Mouse (Mus musculus): ENCODE results near the gene Lpp. TPM values are rescaled to one million over a fixed set of nuclear protein-coding genes. Genes with fewer than 3 reads are reported as not detected.

Gene Lpp
- polyA plus RNA-seq, 1 experiment from 2014 or later: 69.5 TPM

- H3K4me1 ChIP-seq: no peaks in the 10 kb centered on the region
- H3K4me2 ChIP-seq: no peak overlapping the region
- H3K4me3 ChIP-seq (replicated peaks): no peak overlapping the region
- ATAC-seq (ENCODE audit: insufficient read depth, low FRiP score, low read depth): no peak
- no peak overlapping the region for H3K27ac ChIP-seq
- H3K27me3 ChIP-seq (replicated peaks): no peaks in the 10 kb centered on the region
- no peak overlapping the region for H3K9ac ChIP-seq
- WGBS: 69% methylated on average over 7 of the region's 7 CpGs
- H3K36me3 ChIP-seq: no peaks in the 10 kb centered on the region
- H3K9me3 ChIP-seq: no peaks in the 10 kb centered on the region
Measured at GRCm38 (mm10) chr16:24780545-24780944, 387.2 kb downstream of the Lpp start.

GRCm38 (mm10) chr16:24781922-24782321 lies 388.6 kb downstream of the Lpp start:
- no peaks in the 10 kb centered on the region for H3K9me3 ChIP-seq
- no peak overlapping the region for H3K4me2 ChIP-seq
- H3K9ac ChIP-seq: no peak overlapping the region
- H3K36me3 ChIP-seq: no peaks in the 10 kb centered on the region
- 65% methylated on average over 3 of the region's 3 CpGs for WGBS
- H3K27ac ChIP-seq: no peak overlapping the region
- H3K4me3 ChIP-seq (replicated peaks): no peak overlapping the region
- no peaks in the 10 kb centered on the region for H3K4me1 ChIP-seq
- H3K27me3 ChIP-seq (replicated peaks): no peaks in the 10 kb centered on the region
- ATAC-seq (ENCODE audit: insufficient read depth, low FRiP score, low read depth): no peak

DNA sequence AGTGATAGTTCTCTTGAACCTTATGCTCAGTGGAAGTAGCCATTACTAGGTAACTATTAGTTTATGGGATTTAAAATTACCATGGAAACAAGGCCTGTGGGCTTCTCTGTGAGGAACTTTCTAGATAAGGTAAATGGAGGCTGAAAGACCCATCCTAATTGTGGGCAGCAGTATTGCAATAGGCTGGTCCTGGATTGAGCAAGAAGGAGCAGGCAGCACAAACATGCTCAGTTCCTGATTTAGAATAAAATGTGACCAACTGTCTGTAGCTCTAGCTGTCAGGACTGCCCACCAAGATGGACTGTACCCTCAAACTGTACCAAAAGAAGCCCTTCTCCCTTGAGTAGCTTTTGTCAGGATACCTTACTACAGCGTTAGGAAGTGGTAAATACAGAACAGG lies 392.3 kb downstream of the Lpp start:
- ATAC-seq (ENCODE audit: insufficient read depth, low FRiP score, low read depth): no peak
- H3K4me3 ChIP-seq (replicated peaks): no peak overlapping the region
- no peaks in the 10 kb centered on the region for H3K36me3 ChIP-seq
- no peaks in the 10 kb centered on the region for H3K4me1 ChIP-seq
- no peak overlapping the region for H3K27ac ChIP-seq
- H3K4me2 ChIP-seq: no peak overlapping the region
- 84% methylated on average over 1 of the region's 1 CpGs for WGBS
- H3K9me3 ChIP-seq: no peaks in the 10 kb centered on the region
- no peak overlapping the region for H3K9ac ChIP-seq
- H3K27me3 ChIP-seq (replicated peaks): no peaks in the 10 kb centered on the region

- Histone ChIP-seq H3K27me3 (replicated peaks) (no peaks in the 10 kb centered on the region), H3K9me3 (no peaks in the 10 kb centered on the region), H3K4me3 (replicated peaks) (no peak overlapping the region), H3K4me2 (no peak overlapping the region), H3K27ac (no peak overlapping the region), H3K36me3 (no peaks in the 10 kb centered on the region), H3K4me1 (no peaks in the 10 kb centered on the region), H3K9ac (no peak overlapping the region)
- WGBS: 69% methylated on average over 3 of the region's 3 CpGs
- ATAC-seq (ENCODE audit: insufficient read depth, low FRiP score, low read depth): no peak
Measured at GRCm38 (mm10) chr16:24788973-24789372, 395.7 kb downstream of the Lpp start.

- Histone ChIP-seq H3K9ac (no peak overlapping the region), H3K4me2 (no peak overlapping the region), H3K9me3 (no peaks in the 10 kb centered on the region), H3K4me1 (no peaks in the 10 kb centered on the region), H3K36me3 (no peaks in the 10 kb centered on the region), H3K27me3 (replicated peaks) (no peaks in the 10 kb centered on the region), H3K27ac (no peak overlapping the region), H3K4me3 (replicated peaks) (no peak overlapping the region)
- no peak for ATAC-seq (ENCODE audit: insufficient read depth, low FRiP score, low read depth)
- WGBS: 82% methylated on average over 1 of the region's 1 CpGs
Measured at GRCm38 (mm10) chr16:24791387-24791786, 398.1 kb downstream of the Lpp start.

- Histone ChIP-seq H3K9ac (no peak overlapping the region), H3K27ac (no peak overlapping the region), H3K27me3 (replicated peaks) (no peaks in the 10 kb centered on the region), H3K36me3 (no peaks in the 10 kb centered on the region), H3K9me3 (no peaks in the 10 kb centered on the region), H3K4me3 (replicated peaks) (no peak overlapping the region), H3K4me2 (no peak overlapping the region), H3K4me1 (no peaks in the 10 kb centered on the region)
- no peak for ATAC-seq (ENCODE audit: insufficient read depth, low FRiP score, low read depth)
- WGBS: 81% methylated on average over 4 of the region's 4 CpGs
Measured at GRCm38 (mm10) chr16:24791984-24792383, 398.7 kb downstream of the Lpp start.

GRCm38 (mm10) chr16:24792836-24793235 lies 399.5 kb downstream of the Lpp start:
- no peak overlapping the region for H3K4me2 ChIP-seq
- no peaks in the 10 kb centered on the region for H3K4me1 ChIP-seq
- H3K27ac ChIP-seq: no peak overlapping the region
- no peaks in the 10 kb centered on the region for H3K36me3 ChIP-seq
- H3K9ac ChIP-seq: no peak overlapping the region
- no peaks in the 10 kb centered on the region for H3K9me3 ChIP-seq
- H3K27me3 ChIP-seq (replicated peaks): no peaks in the 10 kb centered on the region
- 85% methylated on average over 4 of the region's 4 CpGs for WGBS
- H3K4me3 ChIP-seq (replicated peaks): no peak overlapping the region
- ATAC-seq (ENCODE audit: insufficient read depth, low FRiP score, low read depth): no peak

- no peaks in the 10 kb centered on the region for H3K9me3 ChIP-seq
- H3K27ac ChIP-seq: no peak overlapping the region
Measured at GRCm38 (mm10) chr16:24794665-24795064, 401.4 kb downstream of the Lpp start.

DNA sequence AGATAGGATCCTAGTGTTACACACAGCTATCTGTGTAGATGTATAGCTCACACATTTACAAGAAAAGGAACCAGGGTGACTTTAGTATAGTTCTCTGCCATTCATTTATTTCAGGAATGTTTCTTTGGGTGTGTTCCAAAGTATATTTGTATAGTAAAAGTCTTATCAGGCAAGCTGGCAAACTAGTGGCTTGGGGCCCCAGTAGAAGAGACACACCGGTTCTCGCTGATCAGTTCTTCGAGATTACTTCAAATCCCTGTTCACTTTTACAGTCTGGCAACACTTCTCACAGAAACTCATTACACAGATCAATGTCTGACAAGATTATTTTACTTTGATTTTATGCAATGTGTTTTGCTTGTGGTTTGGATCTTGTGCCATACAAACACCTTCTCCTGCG lies 408.0 kb downstream of the Lpp start:
- no peaks in the 10 kb centered on the region for H3K36me3 ChIP-seq
- H3K27ac ChIP-seq: no peak overlapping the region
- no peaks in the 10 kb centered on the region for H3K4me1 ChIP-seq
- no peaks in the 10 kb centered on the region for H3K27me3 ChIP-seq (replicated peaks)
- WGBS: 56% methylated on average over 4 of the region's 4 CpGs
- H3K4me2 ChIP-seq: no peak overlapping the region
- H3K9me3 ChIP-seq: no peaks in the 10 kb centered on the region
- ATAC-seq (ENCODE audit: insufficient read depth, low FRiP score, low read depth): peak; percentile 22; the same call in 1 of the 2 replicates
- no peak overlapping the region for H3K4me3 ChIP-seq (replicated peaks)
- H3K9ac ChIP-seq: no peak overlapping the region

More at GRCm38 (mm10) chr16:24794665-24795064, 401.4 kb downstream of the Lpp start:
- 58% methylated on average over 2 of the region's 2 CpGs for WGBS
- no peak for ATAC-seq (ENCODE audit: insufficient read depth, low FRiP score, low read depth)
- Histone ChIP-seq H3K27me3 (replicated peaks) (no peaks in the 10 kb centered on the region), H3K4me3 (replicated peaks) (no peak overlapping the region), H3K4me1 (no peaks in the 10 kb centered on the region), H3K36me3 (no peaks in the 10 kb centered on the region), H3K4me2 (no peak overlapping the region), H3K9ac (no peak overlapping the region)

DNA sequence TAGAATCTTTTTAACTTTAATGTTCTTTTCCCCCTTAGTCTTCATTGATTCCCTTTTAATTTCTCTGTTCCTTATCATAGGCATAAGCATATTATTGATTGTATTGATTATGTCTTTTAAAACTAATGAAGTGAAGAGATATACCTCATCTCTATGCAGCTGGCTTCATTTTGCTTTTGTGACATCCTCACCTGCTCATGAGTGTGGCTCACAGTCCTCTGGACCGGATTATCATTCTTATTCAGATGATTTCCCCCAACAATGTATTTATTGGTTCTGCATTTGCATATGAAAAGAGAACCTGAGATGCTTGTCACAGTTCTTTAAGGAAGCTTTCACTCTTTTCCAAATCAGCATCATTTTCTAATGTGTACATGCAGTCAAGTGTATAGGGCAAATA lies 408.5 kb downstream of the Lpp start:
- H3K27me3 ChIP-seq (replicated peaks): no peaks in the 10 kb centered on the region
- WGBS: 76% methylated on average over 1 of the region's 1 CpGs
- no peak for ATAC-seq (ENCODE audit: insufficient read depth, low FRiP score, low read depth)
- no peak overlapping the region for H3K9ac ChIP-seq
- no peak overlapping the region for H3K27ac ChIP-seq
- no peaks in the 10 kb centered on the region for H3K4me1 ChIP-seq
- H3K36me3 ChIP-seq: no peaks in the 10 kb centered on the region
- H3K9me3 ChIP-seq: no peaks in the 10 kb centered on the region
- H3K4me3 ChIP-seq (replicated peaks): no peak overlapping the region
- H3K4me2 ChIP-seq: no peak overlapping the region

DNA sequence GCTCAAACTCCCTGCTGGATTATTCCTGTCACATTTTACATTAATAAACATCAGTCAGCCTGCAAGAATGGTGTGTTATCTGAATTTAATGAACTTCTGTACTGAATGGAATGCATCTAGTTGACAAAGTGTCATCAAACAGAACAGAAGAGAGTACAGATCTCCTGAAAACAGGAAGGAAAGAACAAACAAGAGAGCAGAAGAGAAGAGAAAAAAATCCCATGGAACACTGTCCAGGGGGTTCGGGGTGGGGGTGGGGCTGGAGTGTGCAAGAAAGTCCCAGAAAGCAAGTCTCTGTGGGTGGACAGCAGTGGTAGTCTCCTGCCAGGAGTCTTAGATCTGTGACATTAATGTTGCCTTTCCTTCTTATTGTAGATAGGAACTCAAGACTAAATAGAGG lies 412.8 kb downstream of the Lpp start:
- Histone ChIP-seq H3K9me3 (no peaks in the 10 kb centered on the region), H3K4me1 (no peaks in the 10 kb centered on the region), H3K4me3 (replicated peaks) (no peak overlapping the region), H3K4me2 (no peak overlapping the region), H3K27ac (no peak overlapping the region), H3K36me3 (no peaks in the 10 kb centered on the region), H3K9ac (no peak overlapping the region), H3K27me3 (replicated peaks) (no peaks in the 10 kb centered on the region)
- 75% methylated on average over 1 of the region's 1 CpGs for WGBS
- ATAC-seq (ENCODE audit: insufficient read depth, low FRiP score, low read depth): no peak

DNA sequence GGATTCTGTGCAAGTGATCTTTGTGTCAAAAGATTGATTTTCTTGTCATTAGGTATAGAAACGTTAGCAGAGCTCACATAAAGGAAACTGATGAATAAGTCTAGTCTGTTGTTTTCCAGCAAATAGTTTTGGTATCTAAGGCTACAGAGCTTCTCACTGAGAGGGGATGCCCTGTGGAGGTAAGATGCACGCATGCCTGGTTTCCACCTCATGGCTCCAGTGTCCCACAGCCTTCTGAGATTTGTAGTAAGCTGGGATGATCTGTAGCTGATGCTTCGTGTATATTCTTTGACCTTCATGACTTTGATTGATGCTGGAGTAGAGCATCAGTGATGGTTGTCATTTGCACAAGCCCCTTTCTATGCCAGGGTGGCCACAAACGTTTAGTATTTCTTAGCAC lies 414.3 kb downstream of the Lpp start:
- H3K9ac ChIP-seq: no peak overlapping the region
- no peaks in the 10 kb centered on the region for H3K9me3 ChIP-seq
- no peaks in the 10 kb centered on the region for H3K4me1 ChIP-seq
- WGBS: 45% methylated on average over 4 of the region's 4 CpGs
- H3K36me3 ChIP-seq: no peaks in the 10 kb centered on the region
- no peak overlapping the region for H3K4me2 ChIP-seq
- no peak for ATAC-seq (ENCODE audit: insufficient read depth, low FRiP score, low read depth)
- H3K27ac ChIP-seq: no peak overlapping the region
- no peaks in the 10 kb centered on the region for H3K27me3 ChIP-seq (replicated peaks)
- no peak overlapping the region for H3K4me3 ChIP-seq (replicated peaks)

GRCm38 (mm10) chr16:24809811-24810210 lies 416.5 kb downstream of the Lpp start:
- ATAC-seq (ENCODE audit: insufficient read depth, low FRiP score, low read depth): no peak
- Histone ChIP-seq H3K27ac (no peak overlapping the region), H3K9ac (no peak overlapping the region), H3K27me3 (replicated peaks) (no peaks in the 10 kb centered on the region), H3K36me3 (no peaks in the 10 kb centered on the region), H3K9me3 (no peaks in the 10 kb centered on the region), H3K4me3 (replicated peaks) (no peak overlapping the region), H3K4me2 (no peak overlapping the region), H3K4me1 (no peaks in the 10 kb centered on the region)
- 80% methylated on average over 6 of the region's 6 CpGs for WGBS

Data from stomach, embryonic 15.5 days (tissue).